Mouse (Mus musculus) forebrain, embryonic 13.5 days (tissue): ENCODE data around the gene Aars. TPM values are rescaled to one million over a fixed set of nuclear protein-coding genes. Genes with fewer than 3 reads are reported as not detected.
"Not testable (repeated sequence)": the region's sequence is repeated elsewhere in the genome, so short reads cannot be mapped to it uniquely, and the experiment has no call there.

Source experiments
- ATAC-seq: fragments of 200-750 bp; cut with Nextera tagmentation; 2 replicates; pipeline ENCODE4 v1.8.0; 2017
- H3K27ac ChIP-seq: fragments of 300-500 bp; sonication (generic); 2 replicates; pipeline ENCODE4 v1.5.1; 2015; ENCODE audit warnings: inconsistent platforms, mild to moderate bottlenecking, moderate library complexity
- H3K27me3 ChIP-seq: fragments of 300-500 bp; sonication (generic); 2 replicates; pipeline ENCODE4 v1.6.1; 2015; ENCODE audit warnings: mild to moderate bottlenecking, inconsistent platforms
- H3K36me3 ChIP-seq: fragments of 300-500 bp; sonication (generic); 2 replicates; pipeline ENCODE4 v1.6.1; 2015; ENCODE audit warnings: mild to moderate bottlenecking, inconsistent platforms; ENCODE audit not compliant: poor library complexity, severe bottlenecking
- H3K4me1 ChIP-seq: fragments of 300-500 bp; sonication (generic); 2 replicates; pipeline ENCODE4 v1.6.1; 2015; ENCODE audit warnings: inconsistent platforms
- H3K4me2 ChIP-seq: fragments of 300-500 bp; sonication (generic); 2 replicates; pipeline ENCODE4 v1.6.1; 2015; ENCODE audit warnings: inconsistent platforms, mild to moderate bottlenecking, moderate library complexity
- H3K4me3 ChIP-seq: fragments of 300-500 bp; sonication (generic); 2 replicates; pipeline ENCODE4 v1.5.1; 2015; ENCODE audit warnings: mild to moderate bottlenecking, inconsistent platforms
- H3K9ac ChIP-seq: fragments of 300-500 bp; sonication (generic); 2 replicates; pipeline ENCODE4 v1.6.1; 2015; ENCODE audit warnings: mild to moderate bottlenecking, inconsistent platforms
- H3K9me3 ChIP-seq: fragments of 300-500 bp; sonication (generic); replicated peaks from 2 replicates; pipeline ENCODE4 v1.6.1; 2016; ENCODE audit warnings: inconsistent platforms
- WGBS: fragments of 180-500 bp; shearing (Covaris S2); methylation state at CpG from one replicate; pipeline ENCODE4 v1.1.7; 2015; 5-methylcytosine and 5-hydroxymethylcytosine counted together
- polyA plus RNA-seq: library from polyadenylated mRNA; unstranded; fragments of >200 nt; fragmentation: Nextera tagmentation; extraction: Ambion mirVana; gene quantifications from 2 replicates; pipeline ENCODE4 v1.2.1, GENCODE M21; 2015

Aars gene
- polyA plus RNA-seq, 1 experiment from 2014 or later: 62.6 TPM

- peak within 1 kb of the TSS; percentile 92 for H3K9ac ChIP-seq
- peak within 1 kb of the TSS; percentile 98 for H3K4me3 ChIP-seq
- H3K9me3 ChIP-seq: no peaks in the 10 kb centered on the region
- H3K27me3 ChIP-seq: no peaks in the 10 kb centered on the region
- peak within 1 kb of the TSS; percentile 70 for H3K27ac ChIP-seq
- H3K4me1 ChIP-seq: peaks cover 19% of the 10 kb centered on the region
- H3K4me2 ChIP-seq: peak within 1 kb of the TSS; percentile 98
- peaks cover 60% of the 10 kb centered on the region for H3K36me3 ChIP-seq
- ATAC-seq: peak; percentile 98
- under 1% methylated on average over 60 of the region's 68 CpGs for WGBS
Measured at GRCm38 (mm10) chr8:111056158-111056663, 23.3 kb downstream of the Aars start, which contains the start of gene Exosc6. Exosc6 (plus strand) TSS chr8:111056339.

- H3K27ac ChIP-seq: peak overlapping the region; percentile 70
- no peaks in the 10 kb centered on the region for H3K27me3 ChIP-seq
- peak; percentile 52 for ATAC-seq
- peaks cover 23% of the 10 kb centered on the region for H3K4me1 ChIP-seq
- whole genome bisulfite sequencing: 1% methylated on average over 56 of the region's 63 CpGs
- H3K4me3 ChIP-seq: peak overlapping the region; percentile 98
- H3K9me3 ChIP-seq: no peaks in the 10 kb centered on the region
- H3K9ac ChIP-seq: peak overlapping the region; percentile 92
- H3K4me2 ChIP-seq: peak overlapping the region; percentile 98
- peaks cover 54% of the 10 kb centered on the region for H3K36me3 ChIP-seq
Measured at GRCm38 (mm10) chr8:111056691-111057293, 23.8 kb downstream of the Aars start.

- no peak for ATAC-seq
- Histone ChIP-seq H3K36me3 (peaks cover 31% of the 10 kb centered on the region), H3K4me2 (no peak overlapping the region), H3K27me3 (no peaks in the 10 kb centered on the region), H3K4me1 (peaks cover 29% of the 10 kb centered on the region), H3K9me3 (no peaks in the 10 kb centered on the region), H3K4me3 (no peak overlapping the region), H3K9ac (no peak overlapping the region), H3K27ac (no peak overlapping the region)
- WGBS: 78% methylated on average over 2 of the region's 2 CpGs
Measured at GRCm38 (mm10) chr8:111058946-111059572, 26.1 kb downstream of the Aars start.

- 0% methylated on average over 14 of the region's 14 CpGs for WGBS
- no peaks in the 10 kb centered on the region for H3K27me3 ChIP-seq
Measured at GRCm38 (mm10) chr8:111061688-111062071, 28.7 kb downstream of the Aars start.

GRCm38 (mm10) chr8:111062072-111062757 is 29.3 kb downstream of the Aars start:
- Histone ChIP-seq H3K9ac (peak overlapping the region; percentile 75), H3K4me1 (peaks cover 23% of the 10 kb centered on the region), H3K27ac (peak overlapping the region; percentile 82), H3K27me3 (no peaks in the 10 kb centered on the region), H3K4me2 (peak overlapping the region; percentile 71), H3K9me3 (no peaks in the 10 kb centered on the region), H3K4me3 (peak overlapping the region; percentile 70), H3K36me3 (peaks cover 14% of the 10 kb centered on the region)
- peak; percentile 91 for ATAC-seq
- under 1% methylated on average over 27 of the region's 27 CpGs for WGBS

More at GRCm38 (mm10) chr8:111061688-111062071, 28.7 kb downstream of the Aars start:
- H3K9me3 ChIP-seq: no peaks in the 10 kb centered on the region
- peak overlapping the region; percentile 70 for H3K4me3 ChIP-seq
- peak; percentile 14 for ATAC-seq
- H3K27ac ChIP-seq: peak overlapping the region; percentile 82
- peaks cover 14% of the 10 kb centered on the region for H3K36me3 ChIP-seq
- H3K4me2 ChIP-seq: peak overlapping the region; percentile 71
- peaks cover 28% of the 10 kb centered on the region for H3K4me1 ChIP-seq
- H3K9ac ChIP-seq: peak overlapping the region; percentile 75

GRCm38 (mm10) chr8:111062893-111063292 is 29.9 kb downstream of the Aars start:
- H3K27ac ChIP-seq: no peak overlapping the region

GRCm38 (mm10) chr8:111066308-111066707 is 33.4 kb downstream of the Aars start:
- Histone ChIP-seq H3K4me1 (peaks cover 8% of the 10 kb centered on the region), H3K9me3 (no peaks in the 10 kb centered on the region), H3K36me3 (no peaks in the 10 kb centered on the region), H3K4me2 (no peak overlapping the region), H3K27ac (no peak overlapping the region), H3K4me3 (no peak overlapping the region), H3K9ac (no peak overlapping the region), H3K27me3 (no peaks in the 10 kb centered on the region)
- 67% methylated on average over 4 of the region's 4 CpGs for WGBS
- no peak for ATAC-seq

More at GRCm38 (mm10) chr8:111062893-111063292, 29.9 kb downstream of the Aars start:
- no peak overlapping the region for H3K9ac ChIP-seq
- H3K36me3 ChIP-seq: peaks cover 9% of the 10 kb centered on the region
- H3K9me3 ChIP-seq: no peaks in the 10 kb centered on the region
- H3K27me3 ChIP-seq: no peaks in the 10 kb centered on the region
- peak overlapping the region; percentile 70; the same call in 1 of the 2 replicates for H3K4me3 ChIP-seq
- peak overlapping the region; percentile 71 for H3K4me2 ChIP-seq
- ATAC-seq: no peak
- peaks cover 16% of the 10 kb centered on the region for H3K4me1 ChIP-seq
- WGBS: 55% methylated on average over 2 of the region's 2 CpGs

- Histone ChIP-seq H3K9ac (no peak overlapping the region), H3K27ac (no peak overlapping the region), H3K4me2 (no peak overlapping the region), H3K27me3 (no peaks in the 10 kb centered on the region), H3K4me3 (no peak overlapping the region), H3K9me3 (no peaks in the 10 kb centered on the region), H3K4me1 (0 out of 2 replicates have a peak, but pooled peaks cover 6% of the 10 kb centered on the region), H3K36me3 (no peaks in the 10 kb centered on the region)
- 31% methylated on average over 10 of the region's 10 CpGs for WGBS
- ATAC-seq: no peak
Measured at GRCm38 (mm10) chr8:111067439-111067838, 34.5 kb downstream of the Aars start.

GRCm38 (mm10) chr8:111068660-111069059 is 35.7 kb downstream of the Aars start:
- not testable (repeated sequence) for H3K4me3 ChIP-seq, H3K4me2 ChIP-seq, H3K36me3 ChIP-seq, H3K9ac ChIP-seq, H3K27me3 ChIP-seq, H3K9me3 ChIP-seq, ATAC-seq, H3K27ac ChIP-seq, H3K4me1 ChIP-seq
- 92% methylated on average over 9 of the region's 9 CpGs for WGBS

GRCm38 (mm10) chr8:111075926-111076325 is 43.0 kb downstream of the Aars start:
- Histone ChIP-seq H3K36me3 (no peaks in the 10 kb centered on the region), H3K4me1 (no peaks in the 10 kb centered on the region), H3K9ac (no peak overlapping the region), H3K27me3 (0 out of 2 replicates have a peak, but pooled peaks cover 2% of the 10 kb centered on the region), H3K4me2 (no peak overlapping the region), H3K27ac (no peak overlapping the region), H3K9me3 (no peaks in the 10 kb centered on the region), H3K4me3 (no peak overlapping the region)
- WGBS: 82% methylated on average over 3 of the region's 3 CpGs
- no peak for ATAC-seq

GRCm38 (mm10) chr8:111079461-111079860 is 46.5 kb downstream of the Aars start:
- H3K4me2 ChIP-seq: no peak overlapping the region
- no peaks in the 10 kb centered on the region for H3K36me3 ChIP-seq
- H3K4me3 ChIP-seq: no peak overlapping the region
- peaks cover 10% of the 10 kb centered on the region; the same call in 1 of the 2 replicates for H3K4me1 ChIP-seq
- H3K9me3 ChIP-seq: no peaks in the 10 kb centered on the region
- 68% methylated on average over 5 of the region's 5 CpGs for WGBS
- 0 out of 2 replicates have a peak, but pooled peaks cover 2% of the 10 kb centered on the region for H3K27me3 ChIP-seq
- ATAC-seq: no peak
- H3K9ac ChIP-seq: no peak overlapping the region
- no peak overlapping the region for H3K27ac ChIP-seq

GRCm38 (mm10) chr8:111079861-111080271 is 46.9 kb downstream of the Aars start:
- no peak overlapping the region for H3K9ac ChIP-seq

More at GRCm38 (mm10) chr8:111079861-111080271, 46.9 kb downstream of the Aars start:
- no peak for ATAC-seq
- H3K27me3 ChIP-seq: 0 out of 2 replicates have a peak, but pooled peaks cover 2% of the 10 kb centered on the region
- no peaks in the 10 kb centered on the region for H3K9me3 ChIP-seq
- no peak overlapping the region for H3K4me2 ChIP-seq
- H3K27ac ChIP-seq: no peak overlapping the region
- no peaks in the 10 kb centered on the region for H3K36me3 ChIP-seq
- H3K4me3 ChIP-seq: no peak overlapping the region
- WGBS: 44% methylated on average over 6 of the region's 6 CpGs
- H3K4me1 ChIP-seq: peaks cover 10% of the 10 kb centered on the region; the same call in 1 of the 2 replicates
